Mouse (Mus musculus) yolk sac, embryonic 10.5 days (tissue): ENCODE data around the gene Vmn2r85.
"Not testable (repeated sequence)": the region's sequence is repeated elsewhere in the genome, so short reads cannot be mapped to it uniquely, and the experiment has no call there.

Experiments used
- DNase-seq: peaks from one replicate; pipeline ENCODE4 v3.0.0-alpha.2; 2017; ENCODE audit warnings: low spot score

Gene Vmn2r85

GRCm38 (mm10) chr10:130429603-130430002 lies at the start of gene Vmn2r85:
Vmn2r85 (minus strand) TSS chr10:130429703.
- DNase-seq = not testable (repeated sequence)

GRCm38 (mm10) chr10:130470311-130470760 lies 40.8 kb upstream of the Vmn2r85 start:
- peak; percentile 50 for DNase-seq

GRCm38 (mm10) chr10:130455950-130456349 lies 26.4 kb upstream of the Vmn2r85 start, which contains the start of gene Vmn2r86:
Vmn2r86 (minus strand) TSS chr10:130456050.
- DNase-seq = not testable (repeated sequence)

- DNase-seq = no peak
Measured at GRCm38 (mm10) chr10:130444776-130445175, 15.3 kb upstream of the Vmn2r85 start.

- DNase-seq = not testable (repeated sequence)
Measured at GRCm38 (mm10) chr10:130434185-130434898, 4.8 kb upstream of the Vmn2r85 start.

- DNase-seq = not testable (repeated sequence)
Measured at GRCm38 (mm10) chr10:130422368-130422767, 7.1 kb downstream of the Vmn2r85 start.

- no peak for DNase-seq
Measured at GRCm38 (mm10) chr10:130420401-130420800, 9.1 kb downstream of the Vmn2r85 start.

GRCm38 (mm10) chr10:130419954-130420353 lies 9.5 kb downstream of the Vmn2r85 start:
- not testable (repeated sequence) for DNase-seq

- DNase-seq = not testable (repeated sequence)
Measured at GRCm38 (mm10) chr10:130416352-130416751, 13.2 kb downstream of the Vmn2r85 start.

GRCm38 (mm10) chr10:130412167-130412698 lies 17.3 kb downstream of the Vmn2r85 start:
- DNase-seq = not testable (repeated sequence)

- DNase-seq = no peak
Measured at GRCm38 (mm10) chr10:130394232-130394631, 35.3 kb downstream of the Vmn2r85 start, which contains the start of gene Vmn2r84. Vmn2r84 (minus strand) TSS chr10:130394332.

- no peak for DNase-seq
Measured at GRCm38 (mm10) chr10:130375145-130375544, 54.4 kb downstream of the Vmn2r85 start.

GRCm38 (mm10) chr10:130372491-130373173 lies 56.9 kb downstream of the Vmn2r85 start:
- no peak for DNase-seq

GRCm38 (mm10) chr10:130371644-130372043 lies 57.9 kb downstream of the Vmn2r85 start:
- DNase-seq = no peak

GRCm38 (mm10) chr10:130370005-130370682 lies 59.4 kb downstream of the Vmn2r85 start:
- DNase-seq = no peak

GRCm38 (mm10) chr10:130368384-130368783 lies 61.1 kb downstream of the Vmn2r85 start:
- no peak for DNase-seq

- no peak for DNase-seq
Measured at GRCm38 (mm10) chr10:130364766-130365165, 64.7 kb downstream of the Vmn2r85 start.
